Mouse (Mus musculus) testis, adult 2 months (tissue): ENCODE measurements around the gene Smlr1.

Experiments
- CTCF ChIP-seq: fragments of 200-500 bp; IDR thresholded peaks from 2 replicates; pipeline ENCODE4 v1.5.1; 2012; ENCODE audit warnings: low read depth, mild to moderate bottlenecking, inconsistent platforms, low read length, moderate library complexity; ENCODE audit not compliant: control insufficient read depth, insufficient read depth, insufficient replicate concordance
- POLR2A ChIP-seq: fragments of 200-500 bp; IDR thresholded peaks from 2 replicates; pipeline ENCODE4 v1.6.1; 2012; ENCODE audit warnings: low read depth, mild to moderate bottlenecking, inconsistent platforms, low read length, moderate library complexity; ENCODE audit not compliant: control insufficient read depth

DNA sequence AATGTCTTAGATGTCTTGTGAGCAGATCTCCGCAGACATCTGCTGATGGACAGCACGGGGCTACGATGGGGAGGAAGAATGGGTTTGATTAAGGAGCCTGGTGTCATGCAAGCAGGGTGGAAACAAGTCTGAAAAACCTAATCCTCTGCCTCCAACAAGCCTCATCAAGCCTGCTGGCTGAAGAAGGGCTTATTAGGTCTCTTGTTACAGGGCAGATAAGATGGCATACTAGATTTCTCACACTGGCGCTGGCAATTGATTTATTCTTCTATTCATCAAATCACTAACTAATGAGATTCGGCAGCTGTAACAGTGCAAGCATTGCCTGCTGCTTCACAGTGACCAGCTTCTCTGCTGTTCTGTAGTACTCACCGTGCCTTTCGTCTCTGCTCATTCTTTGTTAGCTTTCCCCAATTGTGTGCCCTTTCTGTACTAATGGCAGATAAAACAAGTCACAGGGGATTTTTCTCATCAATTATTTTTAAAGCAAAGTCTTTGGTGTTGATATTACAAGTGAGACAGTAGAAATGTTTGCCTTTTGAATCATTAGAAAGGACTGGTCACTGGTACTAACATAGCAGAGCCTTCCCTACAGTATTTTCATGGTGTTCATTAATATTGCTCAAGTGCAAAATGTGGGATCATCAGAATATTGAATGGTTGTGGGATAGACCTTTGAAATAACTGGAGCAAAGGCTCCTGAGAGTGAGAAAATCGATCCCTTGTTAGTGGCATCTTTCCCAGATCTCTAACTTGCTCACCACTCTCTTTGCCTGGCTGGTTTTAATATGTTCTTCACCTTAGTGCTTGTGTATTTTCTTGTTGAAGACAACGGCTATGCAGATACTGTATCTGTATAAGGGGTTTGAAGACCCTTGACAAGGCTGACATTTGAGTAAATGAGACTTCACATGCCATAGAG is 35.5 kb upstream of the Smlr1 start:
- TF ChIP-seq CTCF (no peak), POLR2A (no peak)
